Mouse (Mus musculus) kidney, adult 2 months (tissue): ENCODE measurements around the gene Reep3. TPM values are rescaled to one million over a fixed set of nuclear protein-coding genes. Genes with fewer than 3 reads are reported as not detected.

ENCODE experiments used
- DNase-seq: peaks from one replicate; pipeline ENCODE4 v3.0.0; 2021
- H3K27ac ChIP-seq: fragments of 200-500 bp; 2 replicates; pipeline ENCODE4 v1.5.1; 2012; ENCODE audit warnings: low read depth, low read length, control low read depth, inconsistent platforms; ENCODE audit not compliant: insufficient read depth
- H3K27me3 ChIP-seq: fragments of 200-500 bp; replicated peaks from 2 replicates; pipeline ENCODE4 v1.6.1; 2012; ENCODE audit warnings: mild to moderate bottlenecking, moderate library complexity, low read length, inconsistent platforms; ENCODE audit not compliant: control insufficient read depth, insufficient read depth
- H3K36me3 ChIP-seq: fragments of 200-500 bp; 2 replicates; pipeline ENCODE4 v1.6.1; 2012; ENCODE audit warnings: mild to moderate bottlenecking, moderate library complexity, low read length, inconsistent platforms; ENCODE audit not compliant: control insufficient read depth, insufficient read depth
- H3K4me1 ChIP-seq: fragments of 200-500 bp; 2 replicates; pipeline ENCODE4 v1.6.1; 2011; ENCODE audit warnings: low read length; ENCODE audit not compliant: control insufficient read depth, insufficient read depth
- H3K4me3 ChIP-seq: fragments of 200-500 bp; 2 replicates; pipeline ENCODE4 v1.5.1; 2011; ENCODE audit warnings: mild to moderate bottlenecking, low read depth, low read length, control low read depth; ENCODE audit not compliant: insufficient read depth
- CTCF ChIP-seq: fragments of 200-500 bp; conservative IDR thresholded peaks from 2 replicates; pipeline ENCODE4 v1.5.1; 2011; ENCODE audit warnings: low read depth, mild to moderate bottlenecking, control low read depth, low read length, moderate library complexity, mixed read lengths; ENCODE audit not compliant: insufficient read depth, insufficient read length
- POLR2A ChIP-seq: fragments of 200-500 bp; IDR thresholded peaks from one replicate; pipeline ENCODE4 v1.6.1; 2011; ENCODE audit warnings: low read depth, low read length, control low read depth
- WGBS: fragments of 180-500 bp; shearing (Covaris S2); methylation state at CpG from one replicate; pipeline ENCODE4 v1.1.7; 2018; 5-methylcytosine and 5-hydroxymethylcytosine counted together
- polyA plus RNA-seq: library from polyadenylated mRNA; depleted of rRNA; stranded (reverse); fragments of >200 nt; gene quantifications from 2 replicates; pipeline ENCODE4 v1.2.3, GENCODE M21; 2012; rRNA removed

Reep3 gene
- polyA plus RNA-seq = 22.2 and 26.0 TPM in 2 replicates

GRCm38 (mm10) chr10:67096621-67097436, at the start of gene Reep3:
Reep3 (minus strand) TSS chr10:67096945.
- H3K27ac ChIP-seq = peak within 1 kb of the TSS; percentile 97
- 1% methylated on average over 96 of the region's 97 CpGs for WGBS
- peak within 1 kb of the TSS; percentile 71 for H3K4me3 ChIP-seq
- DNase-seq = peak; percentile 86
- no peaks in the 10 kb centered on the region for H3K36me3 ChIP-seq
- no peaks in the 10 kb centered on the region for H3K27me3 ChIP-seq
- TF ChIP-seq CTCF (no peak), POLR2A (no peak)
- peaks cover 24% of the 10 kb centered on the region for H3K4me1 ChIP-seq

DNA sequence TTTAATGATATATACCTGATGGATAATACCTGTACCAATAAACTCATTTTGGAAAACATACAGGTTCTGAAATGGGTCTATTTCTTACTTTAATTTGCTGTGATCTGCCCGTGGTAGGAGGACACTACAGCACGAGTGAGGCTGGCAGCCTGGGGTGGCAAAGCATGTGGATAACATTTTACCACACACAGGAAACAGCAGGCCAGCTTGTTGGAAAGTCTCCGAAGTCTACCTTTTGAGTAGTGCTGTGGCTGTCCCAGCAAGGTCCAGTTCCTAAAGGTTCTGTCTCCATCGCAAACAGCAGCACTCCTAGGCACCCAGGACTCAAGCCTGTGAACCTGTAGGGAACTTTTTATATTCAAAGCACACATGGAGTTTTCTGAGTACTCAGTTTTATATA, 48.9 kb upstream of the Reep3 start:
- Histone ChIP-seq H3K27me3 (no peaks in the 10 kb centered on the region), H3K4me1 (no peaks in the 10 kb centered on the region)

GRCm38 (mm10) chr10:67144269-67144668, 47.5 kb upstream of the Reep3 start:
- Histone ChIP-seq H3K4me1 (peaks cover 3% of the 10 kb centered on the region; the same call in 1 of the 2 replicates), H3K27ac (no peak overlapping the region), H3K27me3 (no peaks in the 10 kb centered on the region), H3K4me3 (no peak overlapping the region), H3K36me3 (no peaks in the 10 kb centered on the region)
- TF ChIP-seq CTCF = no peak
- no peak for TF ChIP-seq POLR2A
- WGBS = 44% methylated on average over 2 of the region's 2 CpGs
- DNase-seq = no peak

More for the DNA sequence above, 48.9 kb upstream of the Reep3 start:
- DNase-seq = no peak
- TF ChIP-seq POLR2A = no peak
- TF ChIP-seq CTCF = no peak
- no peaks in the 10 kb centered on the region for H3K36me3 ChIP-seq
- WGBS = 72% methylated on average over 4 of the region's 4 CpGs
- H3K4me3 ChIP-seq = no peak overlapping the region
- no peak overlapping the region for H3K27ac ChIP-seq

GRCm38 (mm10) chr10:67143661-67144060, 46.9 kb upstream of the Reep3 start:
- no peaks in the 10 kb centered on the region for H3K27me3 ChIP-seq
- no peak for TF ChIP-seq POLR2A
- no peak for TF ChIP-seq CTCF
- no peaks in the 10 kb centered on the region for H3K36me3 ChIP-seq
- no peak overlapping the region for H3K4me3 ChIP-seq
- peak; percentile 48 for DNase-seq
- no peak overlapping the region for H3K27ac ChIP-seq
- H3K4me1 ChIP-seq = peaks cover 3% of the 10 kb centered on the region; the same call in 1 of the 2 replicates

DNA sequence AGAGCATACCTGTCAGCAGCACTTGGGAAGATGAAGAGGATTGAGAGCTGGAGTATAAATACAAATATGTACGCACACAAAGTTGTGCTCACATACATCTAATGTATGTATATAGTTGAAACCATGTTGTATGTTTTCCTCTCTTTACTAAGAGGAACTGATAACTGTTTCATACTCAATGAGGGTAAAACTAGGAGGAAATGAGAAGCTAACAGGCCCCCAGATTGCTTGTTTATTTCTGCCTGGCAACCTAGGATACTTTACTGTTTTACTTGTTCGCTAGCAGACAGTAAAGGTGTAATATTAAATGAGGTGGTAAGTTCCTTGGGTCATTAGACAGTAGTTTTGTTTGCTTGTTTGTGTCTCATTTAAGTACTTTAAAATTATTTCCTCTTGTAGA, 40.7 kb upstream of the Reep3 start:
- Histone ChIP-seq H3K27ac (no peak overlapping the region), H3K36me3 (no peaks in the 10 kb centered on the region), H3K27me3 (no peaks in the 10 kb centered on the region), H3K4me1 (peaks cover 3% of the 10 kb centered on the region; the same call in 1 of the 2 replicates), H3K4me3 (no peak overlapping the region)
- no peak for DNase-seq
- TF ChIP-seq CTCF = no peak
- no peak for TF ChIP-seq POLR2A
- WGBS = 86% methylated on average over 2 of the region's 2 CpGs

- H3K27ac ChIP-seq = no peak overlapping the region
Observed at GRCm38 (mm10) chr10:67134322-67134721, 37.6 kb upstream of the Reep3 start.

GRCm38 (mm10) chr10:67131709-67132108, 35.0 kb upstream of the Reep3 start:
- TF ChIP-seq CTCF (no peak), POLR2A (no peak)
- no peak overlapping the region for H3K27ac ChIP-seq
- WGBS = 87% methylated on average over 1 of the region's 1 CpGs
- H3K36me3 ChIP-seq = no peaks in the 10 kb centered on the region
- no peak for DNase-seq
- no peaks in the 10 kb centered on the region for H3K27me3 ChIP-seq
- H3K4me3 ChIP-seq = no peak overlapping the region
- H3K4me1 ChIP-seq = no peaks in the 10 kb centered on the region

More at GRCm38 (mm10) chr10:67134322-67134721, 37.6 kb upstream of the Reep3 start:
- TF ChIP-seq CTCF (peak; percentile 18; the same call in 1 of the 2 replicates), POLR2A (no peak)
- WGBS = 96% methylated on average over 2 of the region's 2 CpGs
- DNase-seq = no peak
- no peak overlapping the region for H3K4me3 ChIP-seq
- no peaks in the 10 kb centered on the region for H3K36me3 ChIP-seq
- H3K27me3 ChIP-seq = no peaks in the 10 kb centered on the region
- H3K4me1 ChIP-seq = no peaks in the 10 kb centered on the region
